Mouse (Mus musculus) heart, adult 2 months (tissue): ENCODE measurements around the gene Lsm14a. TPM values are rescaled to one million over a fixed set of nuclear protein-coding genes. Genes with fewer than 3 reads are reported as not detected.

Experiments used
- DNase-seq, 2 experiments: peaks; one replicate each; pipeline ENCODE4 v3.0.0; 2021
- H3K27ac ChIP-seq: fragments of 200-600 bp; 2 replicates; pipeline ENCODE4 v1.8.1; 2022
- H3K27me3 ChIP-seq: fragments of 200-500 bp; 2 replicates; pipeline ENCODE4 v1.6.1; 2012; ENCODE audit warnings: mild to moderate bottlenecking, low read length, inconsistent platforms, mixed read lengths; ENCODE audit not compliant: control insufficient read depth, insufficient read depth
- H3K36me3 ChIP-seq: fragments of 200-500 bp; 2 replicates; pipeline ENCODE4 v1.6.1; 2012; ENCODE audit warnings: low read length, inconsistent platforms; ENCODE audit not compliant: control insufficient read depth, insufficient read depth
- H3K4me1 ChIP-seq: fragments of 200-500 bp; 2 replicates; pipeline ENCODE4 v1.6.1; 2011; ENCODE audit warnings: low read length; ENCODE audit not compliant: control insufficient read depth, insufficient read depth
- H3K4me3 ChIP-seq: fragments of 200-600 bp; 2 replicates; pipeline ENCODE4 v1.8.1; 2022
- H3K79me2 ChIP-seq: fragments of 200-500 bp; replicated peaks from 2 replicates; pipeline ENCODE4 v1.6.1; 2012; ENCODE audit warnings: mild to moderate bottlenecking, inconsistent platforms, low read length, moderate library complexity, mixed read lengths; ENCODE audit not compliant: control insufficient read depth, insufficient read depth
- H3K9ac ChIP-seq: fragments of 200-500 bp; 2 replicates; pipeline ENCODE4 v1.6.1; 2012; ENCODE audit warnings: low read depth, mild to moderate bottlenecking, control low read depth, inconsistent platforms, low read length, mixed read lengths
- CTCF ChIP-seq: fragments of 200-600 bp; IDR thresholded peaks from 2 replicates; pipeline ENCODE4 v1.8.1; 2022; ENCODE audit warnings: antibody characterized with exemption, mild to moderate bottlenecking, moderate library complexity
- EP300 ChIP-seq: fragments of 200-500 bp; IDR thresholded peaks from 2 replicates; pipeline ENCODE4 v1.6.1; 2011; ENCODE audit warnings: low read depth, low read length, control low read depth; ENCODE audit not compliant: insufficient read depth
- POLR2A ChIP-seq: fragments of 200-500 bp; IDR thresholded peaks from 2 replicates; pipeline ENCODE4 v1.6.1; 2011; ENCODE audit warnings: mild to moderate bottlenecking, low read depth, low read length, control low read depth; ENCODE audit not compliant: insufficient read depth
- WGBS: fragments of 180-500 bp; shearing (Covaris S2); methylation state at CpG from one replicate; pipeline ENCODE4 v1.1.7; 2018; 5-methylcytosine and 5-hydroxymethylcytosine counted together
- intact Hi-C: fragments of 180-260 bp; cut with DNase I; formaldehyde crosslinking; loops from one replicate; pipeline ENCODE4 v1.15.1; 2025
- long read RNA-seq: library from polyadenylated mRNA; stranded (forward); transcript quantifications from one replicate; pipeline ENCODE4 v2.0.0, GENCODE M21; 2021
- polyA plus RNA-seq: library from polyadenylated mRNA; depleted of rRNA; stranded (reverse); fragments of >200 nt; gene quantifications from 2 replicates; pipeline ENCODE4 v1.2.3, GENCODE M21; 2012; rRNA removed
- total RNA-seq, 2 experiments: library from RNA; stranded (reverse); gene quantifications; 2 replicates each; pipeline ENCODE4 v1.2.3; 2021

Lsm14a gene
- 10 to 100 TPM; 86.9 to 88.3 TPM for total RNA-seq
- polyA plus RNA-seq, result 42.9 and 68.7 TPM in 2 replicates
- long read RNA-seq, transcript Lsm14a-201 (11 exons, 2,944 nt), result major isoform, 8 of 24 reads
- long read RNA-seq, partial matches to known transcripts, result 4 of 24 reads
- long read RNA-seq, other reads (novel, unspliced or antisense), result 12 of 24 reads

DNA sequence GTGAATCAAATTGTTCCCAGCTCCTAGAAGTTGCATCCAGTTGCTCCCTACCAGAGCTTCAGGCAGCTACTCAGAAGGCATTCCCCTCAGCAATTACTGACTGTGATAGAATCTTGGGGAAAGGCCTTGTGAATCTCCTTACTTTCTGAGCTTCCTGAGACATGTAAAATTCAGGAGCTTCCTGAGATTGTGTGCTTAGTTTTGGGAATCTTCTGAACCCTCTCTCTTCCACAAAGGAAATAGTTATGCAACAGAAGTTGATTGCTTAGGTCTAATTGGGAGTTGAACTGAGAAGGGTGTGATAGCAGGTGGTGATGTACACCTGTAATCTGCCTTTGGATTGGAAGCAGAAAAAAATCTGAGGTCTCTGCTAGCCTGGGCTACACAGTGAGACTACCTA, at the start of gene Lsm14a:
Gene Lsm14a (minus strand): TSS at position 101 of the 400 bp plus-strand sequence.
- Histone ChIP-seq H3K36me3 (no peaks in the 10 kb centered on the region), H3K9ac (no peak within 1 kb of the TSS), H3K27me3 (no peaks in the 10 kb centered on the region), H3K27ac (no peak within 1 kb of the TSS), H3K79me2 (no peaks in the 10 kb centered on the region), H3K4me1 (peaks cover 5% of the 10 kb centered on the region), H3K4me3 (no peak within 1 kb of the TSS)
- TF ChIP-seq EP300, result no peak
- no peak for TF ChIP-seq CTCF
- no peak for TF ChIP-seq POLR2A
- no peak for DNase-seq
- intact Hi-C loops, result loop anchor here (5.0 kb wide), 1 partner anchor 259 kb away; no protein-coding TSS in a partner anchor

DNA sequence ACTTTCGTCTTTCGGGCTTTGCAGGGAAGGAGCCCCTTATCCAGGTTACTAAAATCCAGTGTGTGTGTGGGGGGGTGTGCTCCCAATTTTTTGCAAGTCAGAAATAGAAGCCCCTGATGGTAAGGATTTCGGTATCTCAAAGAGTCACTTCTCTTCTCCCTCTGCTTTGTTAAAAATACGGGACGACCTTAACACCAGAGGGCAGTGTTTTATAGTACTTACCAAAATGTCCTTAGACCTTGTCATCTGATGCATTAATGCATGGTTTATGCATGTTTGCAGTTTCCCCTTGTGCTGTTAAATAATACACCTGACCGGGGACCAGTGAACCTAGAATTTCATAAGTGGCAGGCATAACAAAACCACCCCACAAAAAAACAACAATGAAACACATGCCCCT, 45.8 kb upstream of the Lsm14a start:
- Histone ChIP-seq H3K27ac (no peak overlapping the region), H3K9ac (no peak overlapping the region), H3K36me3 (no peaks in the 10 kb centered on the region), H3K27me3 (no peaks in the 10 kb centered on the region), H3K4me1 (no peaks in the 10 kb centered on the region), H3K4me3 (no peak overlapping the region), H3K79me2 (no peaks in the 10 kb centered on the region)
- DNase-seq, result no peak
- intact Hi-C loops, result loop anchor here (1.0 kb wide), 1 partner anchor 233 kb away; no protein-coding TSS in a partner anchor
- WGBS, result 35% methylated on average over 6 of the region's 6 CpGs
- TF ChIP-seq EP300 (no peak), CTCF (peak; percentile 66)

DNA sequence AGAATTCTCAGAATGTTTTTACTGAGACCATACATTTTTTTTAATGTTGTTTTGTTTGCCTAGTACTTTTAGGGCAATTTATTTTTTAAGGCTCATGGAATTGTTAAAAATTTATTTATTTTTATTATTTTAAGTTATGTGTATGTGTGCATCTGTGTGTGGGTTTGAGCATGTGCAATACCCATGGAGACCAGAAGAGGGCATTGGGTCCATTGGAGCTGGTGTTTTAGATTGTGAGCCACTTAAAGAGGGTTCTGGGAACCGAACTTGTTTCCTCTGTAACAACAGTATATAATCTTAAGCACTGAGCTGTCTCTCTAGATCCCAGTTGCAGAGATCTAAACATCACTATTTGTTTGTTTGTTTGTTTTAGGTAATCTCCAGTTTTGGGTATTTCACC, 40.5 kb upstream of the Lsm14a start:
- H3K27ac ChIP-seq, result no peak overlapping the region
- no peak for DNase-seq
- H3K9ac ChIP-seq, result no peak overlapping the region
- no peaks in the 10 kb centered on the region for H3K27me3 ChIP-seq
- no peaks in the 10 kb centered on the region for H3K79me2 ChIP-seq
- no peaks in the 10 kb centered on the region for H3K4me1 ChIP-seq
- no peak overlapping the region for H3K4me3 ChIP-seq
- no peaks in the 10 kb centered on the region for H3K36me3 ChIP-seq
- 61% methylated on average over 1 of the region's 1 CpGs for WGBS
- TF ChIP-seq POLR2A (no peak), CTCF (no peak), EP300 (no peak)
- intact Hi-C loops, result no loop called here

DNA sequence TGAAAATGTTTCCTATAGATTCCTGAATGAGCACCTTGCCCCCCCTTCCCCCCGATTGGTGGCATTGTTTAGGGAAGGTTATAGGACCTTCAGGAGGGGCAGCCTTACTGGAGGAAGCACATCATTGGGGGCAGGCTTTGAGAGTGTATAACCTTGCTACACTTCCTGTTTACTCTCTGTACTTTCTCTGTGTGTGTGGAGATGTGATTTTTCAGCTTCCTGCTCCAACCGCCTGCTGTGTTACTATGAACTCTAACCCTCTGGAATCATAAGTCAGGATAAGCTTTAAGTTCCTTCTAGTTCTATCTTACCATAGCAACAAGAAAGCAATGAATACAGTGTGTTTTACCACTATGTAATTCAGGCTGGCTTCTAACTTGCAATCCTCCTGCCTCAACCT, 28.1 kb upstream of the Lsm14a start:
- Histone ChIP-seq H3K27me3 (no peaks in the 10 kb centered on the region), H3K4me1 (no peaks in the 10 kb centered on the region), H3K27ac (no peak overlapping the region), H3K4me3 (no peak overlapping the region), H3K9ac (no peak overlapping the region), H3K79me2 (no peaks in the 10 kb centered on the region), H3K36me3 (no peaks in the 10 kb centered on the region)
- DNase-seq, result no peak
- TF ChIP-seq EP300 (no peak), CTCF (no peak), POLR2A (no peak)
- 49% methylated on average over 2 of the region's 2 CpGs for WGBS
- intact Hi-C loops, result no loop called here

DNA sequence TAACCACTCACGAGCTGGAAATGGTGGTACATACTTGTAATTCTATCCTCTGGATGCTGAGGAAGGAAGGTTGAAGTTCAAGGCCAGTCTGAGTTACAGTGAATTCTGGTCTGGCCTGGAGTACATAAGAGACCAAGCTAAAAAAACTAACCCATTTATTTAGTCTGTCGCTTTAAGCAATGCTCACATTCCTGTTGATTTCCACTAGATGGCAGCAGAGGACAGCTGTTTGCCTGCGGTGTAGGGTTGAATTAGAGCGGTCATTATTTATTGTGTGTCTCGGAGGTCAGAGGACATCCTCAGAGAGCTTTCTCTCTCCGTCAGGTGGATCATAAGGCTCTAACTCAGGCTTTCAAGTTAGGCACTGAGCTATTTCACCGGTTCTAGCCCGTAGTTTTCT, 14.4 kb upstream of the Lsm14a start:
- no peaks in the 10 kb centered on the region for H3K36me3 ChIP-seq
- no peaks in the 10 kb centered on the region for H3K79me2 ChIP-seq
- no peak overlapping the region for H3K4me3 ChIP-seq
- no peaks in the 10 kb centered on the region for H3K4me1 ChIP-seq
- DNase-seq, result peak; percentile 31 to 41
- WGBS, result 8% methylated on average over 8 of the region's 8 CpGs
- no peak overlapping the region for H3K27ac ChIP-seq
- H3K27me3 ChIP-seq, result no peaks in the 10 kb centered on the region
- H3K9ac ChIP-seq, result no peak overlapping the region
- TF ChIP-seq POLR2A, result no peak
- TF ChIP-seq CTCF, result peak; percentile 90
- TF ChIP-seq EP300, result 0 out of 2 replicates have a peak, but pooled peaks have one; percentile 41
- intact Hi-C loops, result loop anchor here (1.0 to 5.0 kb wide), 2 partner anchors 250 to 265 kb away; partner anchors contain the start of gene Kctd15

DNA sequence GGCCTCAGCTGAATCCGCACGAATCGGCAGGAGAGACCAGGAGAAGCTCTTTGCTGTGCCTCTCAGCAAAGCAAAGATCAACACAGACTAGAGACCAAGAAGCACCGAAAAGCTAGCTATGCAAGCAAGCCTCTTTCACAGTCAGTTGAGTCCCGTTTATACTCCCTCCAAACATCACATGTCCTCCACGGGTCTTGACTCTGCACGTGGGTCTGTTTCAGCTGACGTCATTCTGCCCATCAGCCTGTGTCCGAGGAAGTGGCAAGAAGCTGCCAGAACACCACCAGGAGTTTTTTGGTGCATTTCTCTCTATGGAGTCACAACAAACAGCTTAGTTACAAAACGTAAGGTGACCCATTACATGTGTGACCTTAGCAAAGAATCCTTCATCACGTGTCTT, 10.8 kb upstream of the Lsm14a start:
- no peaks in the 10 kb centered on the region for H3K36me3 ChIP-seq
- no peaks in the 10 kb centered on the region for H3K79me2 ChIP-seq
- no peak overlapping the region for H3K9ac ChIP-seq
- H3K4me3 ChIP-seq, result no peak overlapping the region
- WGBS, result 63% methylated on average over 11 of the region's 11 CpGs
- no peaks in the 10 kb centered on the region for H3K4me1 ChIP-seq
- H3K27ac ChIP-seq, result no peak overlapping the region
- DNase-seq, result no peak
- H3K27me3 ChIP-seq, result no peaks in the 10 kb centered on the region
- no peak for TF ChIP-seq CTCF
- TF ChIP-seq POLR2A, result no peak
- TF ChIP-seq EP300, result no peak
- intact Hi-C loops, result no loop called here
